Mouse (Mus musculus) adrenal gland (tissue): ENCODE results near the gene Adam6b.

Experiments used
- intact Hi-C: fragments of 180-260 bp; cut with DNase I; formaldehyde crosslinking; loops from one replicate; pipeline ENCODE4 v1.15.1; 2025
- long read RNA-seq, 2 experiments: library from polyadenylated mRNA; unstranded; transcript quantifications; one replicate each; pipeline ENCODE4 v2.0.0; 2020; ENCODE audit warnings: borderline replicate concordance in 1 of 2; ENCODE audit not compliant: insufficient replicate concordance in 1 of 2

The Adam6b gene
- long read RNA-seq, experiment 1, result 0 reads
- long read RNA-seq, experiment 2, result 0 reads

- intact Hi-C loops, result loop anchor here (10.0 kb wide), 2 partner anchors 86 to 226 kb away; no protein-coding TSS in a partner anchor
Measured at GRCm38 (mm10) chr12:113489211-113489610, at the start of gene Adam6b. Gene Adam6b, plus strand, starts transcription at chr12:113489511.

DNA sequence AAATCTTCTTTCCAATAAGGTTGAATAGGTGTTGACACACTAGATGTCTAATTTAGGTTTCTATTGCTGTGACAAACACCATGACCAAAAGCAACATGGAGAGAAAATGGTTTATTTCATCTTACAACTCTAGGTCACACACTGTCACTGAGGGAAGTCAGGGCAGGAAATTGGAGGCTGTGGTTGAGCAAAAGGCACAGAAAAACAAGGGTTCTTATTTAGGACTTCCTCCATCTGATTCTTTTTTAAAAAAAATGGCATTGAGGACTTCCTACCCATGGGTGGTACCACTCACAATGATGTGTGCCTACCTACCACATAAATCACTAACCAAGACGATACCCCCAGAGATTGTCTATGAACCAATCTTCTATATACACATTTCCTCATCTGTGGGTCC lies 43.2 kb upstream of the Adam6b start:
- intact Hi-C loops, result no loop called here

DNA sequence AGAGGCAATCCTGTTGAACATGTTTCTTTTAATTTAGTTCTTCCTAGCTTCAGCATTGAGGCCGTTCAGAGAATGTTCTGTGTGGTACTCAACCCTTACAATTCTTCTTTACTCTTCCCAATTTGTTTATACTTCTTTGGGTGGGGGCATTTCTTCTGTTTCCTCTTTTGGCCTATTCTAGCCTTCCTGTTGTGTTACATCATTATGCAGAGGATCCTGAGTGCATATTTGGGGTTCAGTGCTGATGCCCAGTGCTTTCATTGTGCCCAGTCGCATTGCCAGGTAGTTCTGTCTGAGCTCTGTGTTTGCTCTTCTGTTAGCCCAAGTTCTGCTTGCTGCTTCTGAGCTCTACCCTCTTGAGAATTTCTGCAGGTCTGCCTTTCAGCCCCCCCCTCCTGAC lies 13.1 kb upstream of the Adam6b start:
- intact Hi-C loops, result no loop called here

GRCm38 (mm10) chr12:113482147-113482546 lies 7.2 kb upstream of the Adam6b start:
- intact Hi-C loops, result loop anchor here (10.0 kb wide), 2 partner anchors 93 to 233 kb away; no protein-coding TSS in a partner anchor

- intact Hi-C loops, result loop anchor here (10.0 kb wide), 2 partner anchors 92 to 232 kb away; no protein-coding TSS in a partner anchor
Measured at GRCm38 (mm10) chr12:113482661-113483389, 6.5 kb upstream of the Adam6b start.

DNA sequence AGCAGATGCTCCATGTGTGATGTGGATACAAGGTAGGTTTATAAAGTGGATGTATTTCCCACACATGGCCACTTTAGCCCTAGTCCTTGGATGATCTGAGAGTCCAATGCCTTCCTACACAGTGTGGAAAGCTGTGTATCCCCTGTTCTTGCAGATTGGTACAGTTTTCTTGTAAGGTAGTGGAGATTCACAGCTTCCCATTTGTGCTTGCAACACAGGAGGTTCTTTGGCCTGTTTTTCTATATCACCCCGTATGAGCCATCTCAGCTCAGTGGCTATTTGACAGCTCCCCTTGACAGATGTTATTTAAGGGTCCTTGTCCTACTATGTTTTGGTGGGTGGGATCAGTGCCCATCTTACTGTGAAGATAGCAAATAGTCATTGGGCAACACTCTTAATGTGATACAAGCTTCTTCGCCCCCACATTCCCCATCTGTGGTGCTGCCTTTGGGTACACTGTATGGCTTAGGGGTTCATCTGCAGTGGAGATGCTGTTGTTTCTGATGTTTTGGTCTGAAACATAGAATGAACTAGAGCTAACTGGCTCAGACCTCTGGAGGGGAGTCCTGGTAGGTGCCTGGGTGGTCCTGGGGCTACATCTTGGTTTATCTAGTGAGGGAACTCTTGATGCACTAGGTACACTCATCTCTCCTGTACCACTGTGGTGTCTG lies 5.7 kb upstream of the Adam6b start:
- intact Hi-C loops, result loop anchor here (10.0 kb wide), 2 partner anchors 91 to 231 kb away; no protein-coding TSS in a partner anchor

- intact Hi-C loops, result loop anchor here (1.0 to 10.0 kb wide), 3 partner anchors 90 to 263 kb away; no protein-coding TSS in a partner anchor
Measured at GRCm38 (mm10) chr12:113484971-113485485, 4.3 kb upstream of the Adam6b start.

DNA sequence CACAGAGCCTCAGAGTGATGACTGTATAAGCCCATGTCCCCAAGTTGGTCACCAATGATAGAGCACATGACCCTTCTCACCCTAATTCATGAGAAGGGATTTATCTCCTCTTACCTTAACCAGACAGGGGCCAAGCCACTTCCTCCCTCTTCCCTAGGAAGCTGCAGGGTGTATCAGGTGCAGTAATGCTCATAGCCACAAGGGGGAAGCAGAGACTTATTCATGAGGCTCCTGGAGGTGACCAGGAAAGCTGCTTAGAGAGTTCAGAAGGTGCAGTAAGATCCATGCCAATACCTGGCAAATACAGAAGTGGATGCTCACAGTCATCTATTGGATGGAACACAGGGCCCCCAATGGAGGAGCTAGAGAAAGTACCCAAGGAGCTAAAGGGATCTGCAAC lies 1.6 kb upstream of the Adam6b start:
- intact Hi-C loops, result loop anchor here (10.0 kb wide), 2 partner anchors 87 to 227 kb away; no protein-coding TSS in a partner anchor

DNA sequence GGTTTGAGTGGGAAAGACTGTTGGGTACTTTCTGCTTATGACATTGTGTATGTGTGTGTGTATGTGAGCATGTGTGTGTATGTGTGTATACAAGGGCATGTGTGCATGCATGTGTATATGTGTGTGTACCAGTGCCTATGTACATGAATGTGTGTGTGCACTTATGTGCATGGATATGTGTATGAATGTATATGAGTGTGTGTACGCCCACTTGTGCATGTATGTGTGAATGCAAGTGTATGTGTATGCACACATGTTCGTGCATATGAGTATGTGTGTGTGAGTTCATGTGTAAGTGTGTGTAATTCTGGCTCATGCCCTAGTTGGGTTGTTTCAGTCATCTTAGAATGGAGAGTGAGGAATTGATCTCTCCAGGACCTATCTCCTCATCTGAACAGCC lies 36.6 kb downstream of the Adam6b start:
- intact Hi-C loops, result no loop called here
